Mouse (Mus musculus): ENCODE results near the gene Erbb2.

GRCm38 (mm10) chr11:98476434-98476807, 64.2 kb downstream of the Erbb2 start:
- no peak for TF ChIP-seq CTCF (IDR thresholded peaks at IDR 0.05; ENCODE audit: insufficient read depth, low read depth, low read length)
- TF ChIP-seq POLR2A (IDR thresholded peaks at IDR 0.05; ENCODE audit: insufficient read depth, low read depth, low read length): no peak

Data from olfactory bulb, adult 2 months (tissue).